Mouse (Mus musculus) ES-CJ7 (cell line): Measurements from ENCODE around the gene Vdac2.

Experiments used
- DNase-seq: peaks from one replicate; pipeline ENCODE4 v3.0.0; 2011; ENCODE audit warnings: low read depth, low spot score

The Vdac2 gene

DNA sequence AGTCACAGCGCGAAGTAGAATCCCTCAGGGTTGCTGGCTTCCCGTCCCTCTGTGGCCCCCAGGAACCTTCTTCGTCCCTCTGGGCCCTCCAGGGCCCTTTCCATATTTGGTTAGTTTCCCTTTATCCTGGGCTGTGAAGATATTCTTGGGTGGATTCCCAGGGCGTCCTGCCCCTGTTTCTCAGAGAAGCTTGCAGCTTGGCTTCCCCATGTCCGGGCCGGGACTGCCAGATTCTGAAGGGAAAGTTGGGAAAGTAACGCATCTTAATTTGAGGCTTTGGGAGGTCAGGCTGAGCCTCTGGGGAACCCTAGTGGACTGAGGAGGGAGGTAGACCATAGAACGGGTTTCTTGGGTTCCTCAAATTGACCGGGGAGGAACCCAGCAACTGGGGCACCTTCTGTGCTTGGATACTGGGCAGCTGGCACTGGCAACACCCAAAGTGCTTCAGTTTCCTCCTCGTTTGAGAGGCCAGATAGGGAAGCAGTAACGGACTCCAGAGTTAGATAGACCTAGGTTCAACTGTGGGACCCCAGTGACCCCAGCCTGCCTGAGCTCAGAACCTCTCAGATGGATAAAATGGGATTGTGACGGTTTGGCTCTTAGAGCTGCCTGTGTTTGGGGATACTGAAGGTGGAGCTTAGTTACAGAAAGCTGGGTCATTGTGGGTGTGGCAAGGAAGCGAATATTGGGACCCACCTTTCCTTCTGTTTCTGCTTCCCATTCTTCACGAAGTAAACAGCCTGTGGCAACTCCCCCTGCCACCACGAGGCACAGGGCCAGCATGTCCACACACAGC, 27.2 kb downstream of the Vdac2 start:
- DNase-seq, result no peak

DNA sequence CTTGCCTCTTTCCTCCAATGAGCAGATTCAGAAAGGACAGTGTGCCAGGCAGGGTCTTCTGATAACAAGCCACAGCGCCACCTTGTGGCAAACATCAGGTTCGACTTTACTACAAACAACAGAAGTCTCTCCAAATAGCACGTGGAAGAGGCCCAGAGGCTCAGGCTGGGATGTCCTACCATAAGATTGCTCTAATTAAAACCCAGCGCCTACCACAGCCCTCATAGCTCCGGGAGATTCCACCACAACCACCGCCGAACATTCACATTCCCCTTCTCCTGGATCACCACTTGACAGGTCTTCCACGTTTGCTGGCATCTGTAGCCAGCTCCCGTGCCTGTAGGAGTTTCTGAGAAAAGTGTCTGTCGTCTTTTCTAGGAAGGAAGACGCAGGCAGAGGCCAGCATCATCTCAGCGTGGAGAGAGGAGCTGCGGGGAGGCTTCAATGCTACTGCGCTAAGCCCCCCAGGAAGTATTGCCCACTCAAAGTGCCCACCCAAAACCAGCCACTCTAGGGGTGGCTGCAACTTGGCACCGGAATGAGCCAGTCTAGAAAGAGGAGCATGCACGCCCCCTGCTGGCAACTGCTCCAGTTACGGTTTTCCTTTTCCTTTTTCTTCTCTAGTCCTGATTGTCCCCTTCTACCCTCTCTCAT, 28.5 kb downstream of the Vdac2 start:
- peak; percentile 89 for DNase-seq

DNA sequence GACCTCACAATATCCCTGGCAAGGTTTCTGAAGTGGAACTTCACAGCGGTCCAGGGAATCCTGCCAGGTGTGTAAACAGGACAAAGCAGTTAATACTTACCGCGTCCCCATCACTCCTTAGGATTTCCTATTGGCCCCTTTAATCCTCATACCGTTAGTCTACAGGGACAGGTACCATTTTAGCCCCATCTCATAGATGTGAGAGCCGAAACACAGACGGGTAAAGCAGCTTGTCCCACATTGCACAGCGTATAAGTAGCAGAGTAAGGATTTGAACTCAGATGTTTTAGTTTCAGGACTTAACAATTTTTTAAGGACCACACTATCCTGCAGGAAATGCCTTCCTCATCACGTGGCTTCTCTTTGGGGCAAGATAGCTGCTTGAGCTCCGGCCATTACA, 29.2 kb downstream of the Vdac2 start:
- DNase-seq, result no peak

DNA sequence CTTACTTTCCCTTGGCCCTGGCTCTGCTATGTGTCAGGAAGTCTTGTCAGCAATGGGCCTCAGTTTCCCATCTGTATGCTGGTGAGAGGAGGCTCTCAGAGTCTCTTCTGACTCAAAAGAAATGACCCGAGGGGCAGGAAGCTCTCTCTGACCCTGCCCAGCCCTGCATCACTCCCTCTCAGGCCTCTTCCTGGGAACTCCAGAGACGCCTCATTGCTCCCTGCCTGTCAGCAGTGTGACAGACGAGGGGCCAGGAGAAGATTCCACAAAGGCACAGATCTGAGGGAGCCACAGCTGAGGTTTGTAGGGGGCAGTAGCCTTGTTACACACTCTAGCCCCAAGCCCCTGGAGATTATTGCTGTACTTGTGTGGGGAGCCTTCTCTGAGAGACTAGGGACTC, 30.9 kb downstream of the Vdac2 start:
- DNase-seq, result no peak

DNA sequence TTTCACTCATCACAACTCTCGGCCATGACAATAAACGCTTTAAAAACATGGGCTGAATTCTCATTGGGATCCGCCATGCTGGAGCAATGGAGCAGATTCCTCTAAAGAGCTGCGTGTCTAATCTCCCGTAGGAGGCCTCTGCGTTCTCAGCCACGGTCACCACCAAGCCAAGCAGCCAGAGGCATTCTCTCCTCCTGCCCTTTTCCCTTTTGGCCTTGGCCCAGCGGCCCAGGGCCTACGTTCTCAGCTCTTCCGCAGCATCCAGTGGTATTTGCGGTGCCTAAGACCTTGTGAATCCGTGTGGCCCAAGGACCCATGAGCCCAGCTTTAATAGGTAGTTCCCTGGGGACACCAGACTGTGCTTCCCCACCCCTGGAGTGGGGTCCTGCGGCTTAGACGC, 31.8 kb downstream of the Vdac2 start:
- no peak for DNase-seq

DNA sequence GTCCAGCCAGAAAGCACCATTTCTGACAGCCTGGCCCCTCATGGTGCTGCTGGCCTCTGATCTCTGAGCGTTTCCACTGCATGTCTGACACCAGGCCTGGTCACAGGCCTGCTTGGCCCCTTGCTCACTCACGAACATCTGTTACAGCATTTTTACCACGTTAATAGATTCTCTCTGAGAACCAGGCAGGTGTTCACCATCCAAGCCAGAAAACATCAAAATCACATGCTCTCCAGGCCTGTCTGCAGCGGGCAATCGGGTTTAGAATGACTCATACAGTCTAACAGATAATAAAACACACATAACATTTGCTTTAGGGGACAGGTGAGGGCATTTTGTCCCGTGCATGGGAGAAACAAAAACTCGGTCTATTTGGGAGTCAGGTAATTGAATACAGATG, 41.3 kb downstream of the Vdac2 start:
- DNase-seq, result no peak

DNA sequence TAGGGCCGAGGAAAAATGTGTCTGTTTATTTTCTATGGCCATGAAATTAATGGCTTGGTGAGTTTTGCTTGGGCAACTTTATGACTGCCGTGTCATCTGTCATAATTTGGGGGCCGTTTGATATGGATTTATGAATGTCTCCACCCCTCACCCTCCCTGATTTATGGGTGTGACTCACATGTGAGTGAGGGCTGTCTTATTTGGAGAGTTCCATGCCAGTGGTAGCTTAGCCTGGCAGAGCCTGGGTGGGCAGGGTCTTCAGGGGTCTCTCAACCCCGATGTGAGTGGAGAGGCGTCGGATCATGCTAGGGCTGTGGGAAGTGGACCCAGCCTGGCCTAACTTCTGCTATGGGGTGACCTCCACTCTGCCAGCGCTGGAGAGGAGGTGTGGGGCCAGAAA, 41.8 kb downstream of the Vdac2 start:
- DNase-seq, result no peak

DNA sequence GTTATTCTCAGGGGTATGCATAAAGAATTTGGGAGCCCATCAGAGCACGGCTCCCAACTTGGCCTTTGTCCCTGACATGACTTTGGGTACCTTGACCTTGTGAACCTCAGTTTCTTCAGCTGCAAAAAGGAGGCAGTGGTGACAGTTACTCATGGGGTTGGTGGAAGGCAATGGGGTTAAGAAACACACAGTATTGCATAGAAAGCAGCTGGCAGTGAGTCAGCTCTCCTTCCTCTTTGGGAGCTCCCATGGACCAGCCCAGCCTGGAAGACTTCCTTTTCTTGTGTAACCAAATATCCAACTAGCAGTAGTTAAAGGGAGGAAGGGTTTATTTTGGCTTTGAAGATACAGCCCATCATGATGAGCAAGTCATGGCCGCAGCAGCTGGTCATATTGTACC, 65.4 kb downstream of the Vdac2 start:
- no peak for DNase-seq

DNA sequence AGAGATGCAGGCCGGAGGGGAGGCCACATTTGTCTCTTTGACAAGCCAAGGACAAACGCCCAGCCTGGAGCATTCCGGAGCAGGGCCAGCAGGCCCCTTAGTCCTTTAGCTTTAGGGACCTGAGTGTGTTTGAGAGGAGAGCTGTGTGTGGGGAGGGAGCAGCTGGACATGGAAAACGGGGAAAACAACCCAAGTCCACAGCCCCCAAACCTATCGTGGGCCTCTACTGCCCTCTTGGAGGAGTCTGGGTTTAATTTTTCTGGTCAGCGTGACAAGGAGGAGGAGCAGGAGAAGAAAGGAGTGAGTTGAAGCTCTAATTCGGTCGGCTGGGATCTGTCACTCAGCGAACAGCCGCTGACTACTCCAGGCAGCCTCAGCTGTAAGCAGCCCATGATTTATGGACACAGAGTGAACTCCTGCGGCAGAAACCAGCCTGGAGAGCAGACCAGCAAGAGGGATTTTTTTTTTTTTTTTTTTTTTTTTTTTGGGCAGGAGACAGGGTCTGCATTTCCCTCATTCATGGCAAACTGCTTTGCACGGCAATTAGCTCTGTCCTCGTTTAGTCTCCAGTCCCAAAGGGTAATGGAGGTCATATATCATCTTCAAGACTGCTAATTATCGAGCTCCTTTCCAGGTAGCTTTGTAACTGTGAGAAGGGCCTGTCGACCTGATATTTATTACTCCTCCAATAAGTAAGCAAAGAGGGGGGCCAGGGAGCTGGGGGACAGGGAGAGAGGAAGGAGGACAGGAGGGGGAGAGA, 66.7 kb downstream of the Vdac2 start:
- no peak for DNase-seq

DNA sequence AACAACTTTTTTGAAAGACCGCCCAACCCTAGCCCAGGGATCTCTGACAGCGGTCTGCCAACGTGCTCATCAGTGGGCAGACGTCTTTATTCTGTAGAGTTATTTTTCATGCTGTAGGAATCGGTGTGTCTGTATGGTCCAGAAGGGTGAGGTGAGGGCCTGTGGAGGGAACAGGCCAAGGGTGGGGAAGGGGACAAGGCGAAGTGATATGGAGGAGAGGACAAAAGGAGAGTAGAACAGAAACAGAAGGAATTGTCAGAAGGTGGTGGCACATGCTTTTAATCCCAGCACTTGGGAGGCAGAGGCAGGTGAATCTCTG, 67.3 kb downstream of the Vdac2 start:
- DNase-seq, result no peak
